Mouse (Mus musculus): Measurements from ENCODE around the gene Dus3l. TPM values are rescaled to one million over a fixed set of nuclear protein-coding genes. Genes with fewer than 3 reads are reported as not detected.

Dus3l gene
- total RNA-seq, 1 experiment = 70.2 TPM

- Histone ChIP-seq H3K27ac (ENCODE audit: insufficient read depth, low read depth, low read length, poor library complexity, severe bottlenecking) (no peak overlapping the region), H3K4me3 (ENCODE audit: insufficient read depth in 1 of 2, low read depth in 1 of 2, low read length in 2 of 2, poor library complexity in 1 of 2, severe bottlenecking in 1 of 2) (peak overlapping the region; percentile 23 to 50; a peak in 2 of 4 replicates), H3K9ac (ENCODE audit: insufficient read depth, low read depth, low read length, poor library complexity, severe bottlenecking) (peak overlapping the region; percentile 41), H3K9me3 (ENCODE audit: control insufficient read depth, insufficient read depth, low read depth, low read length) (no peaks in the 10 kb centered on the region), H3K36me3 (ENCODE audit: control insufficient read depth, insufficient read depth, low read length, poor library complexity, severe bottlenecking) (no peaks in the 10 kb centered on the region), H3K4me1 (ENCODE audit: control insufficient read depth in 2 of 2, insufficient read depth in 2 of 2, low read length in 2 of 2, poor library complexity in 1 of 2) (peaks cover 0 to 29% of the 10 kb centered on the region in 2 experiments; a peak in 1 of 4 replicates)
- no peak for DNase-seq (ENCODE audit: low read depth, low spot score)
- no peak for TF ChIP-seq CHD2 (IDR thresholded peaks at IDR 0.05; ENCODE audit: low read depth, low read length)
- peak; percentile 17; the same call in 1 of the 2 replicates for TF ChIP-seq HCFC1 (IDR thresholded peaks at IDR 0.05; ENCODE audit: borderline replicate concordance, insufficient read depth, low read length)
- in situ Hi-C loops (cut with MboI; ENCODE audit: low sequenced_read_pairs in 2 of 2, unreplicated experiment in 2 of 2) = no loop called here
Observed at GRCm38 (mm10) chr17:56751404-56752072, 13.0 kb upstream of the Dus3l start.

DNA sequence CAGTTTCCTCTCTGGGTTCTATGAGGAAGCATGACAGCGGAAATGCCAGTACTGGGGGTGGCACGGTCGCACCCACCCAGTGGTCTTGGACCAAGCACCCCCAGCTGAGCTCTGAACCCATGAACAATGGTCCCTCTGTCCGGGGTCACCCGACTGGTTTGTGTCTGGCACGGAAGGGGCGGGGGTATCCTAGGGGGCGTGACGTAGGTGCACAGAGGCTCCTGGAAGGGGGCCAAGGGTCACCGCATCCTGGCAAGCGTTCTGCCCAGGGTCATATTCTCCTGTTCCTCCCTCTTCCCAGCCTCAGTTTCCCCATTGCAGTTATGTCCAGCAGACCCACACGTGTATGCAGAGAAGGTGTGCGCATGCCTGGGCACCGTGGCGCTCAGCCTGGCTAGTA lies 11.1 kb upstream of the Dus3l start:
- H3K36me3 ChIP-seq (ENCODE audit: control insufficient read depth, insufficient read depth, low read length, poor library complexity, severe bottlenecking) = no peaks in the 10 kb centered on the region
- DNase-seq (ENCODE audit: low read depth, low spot score) = no peak
- TF ChIP-seq MAFK (IDR thresholded peaks at IDR 0.05; ENCODE audit: insufficient read depth, low read depth, low read length) = no peak
- TF ChIP-seq ZC3H11A (IDR thresholded peaks at IDR 0.05; ENCODE audit: borderline replicate concordance, low read depth, low read length) = no peak
- TF ChIP-seq HCFC1 (IDR thresholded peaks at IDR 0.05; ENCODE audit: borderline replicate concordance, insufficient read depth, low read length) = no peak
- TF ChIP-seq CHD2 (IDR thresholded peaks at IDR 0.05; ENCODE audit: low read depth, low read length) = no peak
- no peak for TF ChIP-seq ZNF384 (IDR thresholded peaks at IDR 0.05; ENCODE audit: low read depth, low read length)
- H3K4me3 ChIP-seq (ENCODE audit: insufficient read depth in 1 of 2, low read depth in 1 of 2, low read length in 2 of 2, poor library complexity in 1 of 2, severe bottlenecking in 1 of 2) = peak overlapping the region in 1 of 2 experiments; percentile 10; a peak in 1 of 4 replicates
- in situ Hi-C loops (cut with MboI; ENCODE audit: low sequenced_read_pairs in 2 of 2, unreplicated experiment in 2 of 2) = no loop called here
- H3K9me3 ChIP-seq (ENCODE audit: control insufficient read depth, insufficient read depth, low read depth, low read length) = no peaks in the 10 kb centered on the region
- H3K4me1 ChIP-seq (ENCODE audit: control insufficient read depth in 2 of 2, insufficient read depth in 2 of 2, low read length in 2 of 2, poor library complexity in 1 of 2) = peaks cover 0 to 31% of the 10 kb centered on the region in 2 experiments; a peak in 2 of 4 replicates
- H3K9ac ChIP-seq (ENCODE audit: insufficient read depth, low read depth, low read length, poor library complexity, severe bottlenecking) = no peak overlapping the region
- H3K27ac ChIP-seq (ENCODE audit: insufficient read depth, low read depth, low read length, poor library complexity, severe bottlenecking) = no peak overlapping the region

GRCm38 (mm10) chr17:56754271-56755185 lies 10.0 kb upstream of the Dus3l start:
- DNase-seq (ENCODE audit: low read depth, low spot score) = no peak
- H3K36me3 ChIP-seq (ENCODE audit: control insufficient read depth, insufficient read depth, low read length, poor library complexity, severe bottlenecking) = no peaks in the 10 kb centered on the region
- peak overlapping the region in 1 of 2 experiments; percentile 22; a peak in 2 of 4 replicates for H3K4me3 ChIP-seq (ENCODE audit: insufficient read depth in 1 of 2, low read depth in 1 of 2, low read length in 2 of 2, poor library complexity in 1 of 2, severe bottlenecking in 1 of 2)
- H3K27ac ChIP-seq (ENCODE audit: insufficient read depth, low read depth, low read length, poor library complexity, severe bottlenecking) = no peak overlapping the region
- TF ChIP-seq CHD2 (IDR thresholded peaks at IDR 0.05; ENCODE audit: low read depth, low read length) (no peak), ZC3H11A (IDR thresholded peaks at IDR 0.05; ENCODE audit: borderline replicate concordance, low read depth, low read length) (no peak), MAFK (IDR thresholded peaks at IDR 0.05; ENCODE audit: insufficient read depth, low read depth, low read length) (no peak), HCFC1 (IDR thresholded peaks at IDR 0.05; ENCODE audit: borderline replicate concordance, insufficient read depth, low read length) (no peak), ZNF384 (IDR thresholded peaks at IDR 0.05; ENCODE audit: low read depth, low read length) (no peak)
- no peak overlapping the region for H3K9ac ChIP-seq (ENCODE audit: insufficient read depth, low read depth, low read length, poor library complexity, severe bottlenecking)
- H3K9me3 ChIP-seq (ENCODE audit: control insufficient read depth, insufficient read depth, low read depth, low read length) = no peaks in the 10 kb centered on the region
- peaks cover 0 to 32% of the 10 kb centered on the region in 2 experiments; a peak in 2 of 4 replicates for H3K4me1 ChIP-seq (ENCODE audit: control insufficient read depth in 2 of 2, insufficient read depth in 2 of 2, low read length in 2 of 2, poor library complexity in 1 of 2)
- in situ Hi-C loops (cut with MboI; ENCODE audit: low sequenced_read_pairs in 2 of 2, unreplicated experiment in 2 of 2) = no loop called here

- peak overlapping the region; percentile 83 for H3K9ac ChIP-seq (ENCODE audit: insufficient read depth, low read depth, low read length, poor library complexity, severe bottlenecking)
- no peaks in the 10 kb centered on the region for H3K9me3 ChIP-seq (ENCODE audit: control insufficient read depth, insufficient read depth, low read depth, low read length)
- no peaks in the 10 kb centered on the region for H3K36me3 ChIP-seq (ENCODE audit: control insufficient read depth, insufficient read depth, low read length, poor library complexity, severe bottlenecking)
- H3K4me3 ChIP-seq (ENCODE audit: insufficient read depth in 1 of 2, low read depth in 1 of 2, low read length in 2 of 2, poor library complexity in 1 of 2, severe bottlenecking in 1 of 2) = peak overlapping the region; percentile 76 to 83
- no peak for DNase-seq (ENCODE audit: low read depth, low spot score)
- no peak overlapping the region for H3K27ac ChIP-seq (ENCODE audit: insufficient read depth, low read depth, low read length, poor library complexity, severe bottlenecking)
- peaks cover 0 to 33% of the 10 kb centered on the region in 2 experiments; a peak in 2 of 4 replicates for H3K4me1 ChIP-seq (ENCODE audit: control insufficient read depth in 2 of 2, insufficient read depth in 2 of 2, low read length in 2 of 2, poor library complexity in 1 of 2)
- TF ChIP-seq ZC3H11A (IDR thresholded peaks at IDR 0.05; ENCODE audit: borderline replicate concordance, low read depth, low read length) (no peak), MAFK (IDR thresholded peaks at IDR 0.05; ENCODE audit: insufficient read depth, low read depth, low read length) (no peak), HCFC1 (IDR thresholded peaks at IDR 0.05; ENCODE audit: borderline replicate concordance, insufficient read depth, low read length) (no peak), CHD2 (IDR thresholded peaks at IDR 0.05; ENCODE audit: low read depth, low read length) (no peak), ZNF384 (IDR thresholded peaks at IDR 0.05; ENCODE audit: low read depth, low read length) (no peak)
- in situ Hi-C loops (cut with MboI; ENCODE audit: low sequenced_read_pairs in 2 of 2, unreplicated experiment in 2 of 2) = no loop called here
Observed at GRCm38 (mm10) chr17:56756703-56757399, 7.7 kb upstream of the Dus3l start.

All from ES-E14 (cell line).